Mouse (Mus musculus): ENCODE measurements around the gene Selenop. TPM values are rescaled to one million over a fixed set of nuclear protein-coding genes. Genes with fewer than 3 reads are reported as not detected.
"Not testable (repeated sequence)": the region's sequence is repeated elsewhere in the genome, so short reads cannot be mapped to it uniquely, and the experiment has no call there.

The Selenop gene
- polyA plus RNA-seq, 1 experiment from 2014 or later: 2,243 TPM

GRCm38 (mm10) chr15:3231004-3231403 is 37.3 kb upstream of the Selenop start:
- no peak for TF ChIP-seq CTCF (IDR thresholded peaks at IDR 0.05; ENCODE audit: low read depth)
- no peak for ATAC-seq
- 80% methylated on average over 4 of the region's 4 CpGs for WGBS

GRCm38 (mm10) chr15:3232168-3232835 is 36.0 kb upstream of the Selenop start:
- Histone ChIP-seq H3K4me3 (ENCODE audit: low read depth, low read length) (no peak overlapping the region), H3K27me3 (replicated peaks; ENCODE audit: control insufficient read depth, insufficient read depth, low read length) (no peaks in the 10 kb centered on the region), H3K9ac (ENCODE audit: low read depth, low read length) (no peak overlapping the region), H3K9me3 (ENCODE audit: control insufficient read depth) (no peaks in the 10 kb centered on the region), H3K4me1 (replicated peaks; ENCODE audit: control insufficient read depth, insufficient read depth, low read length) (peaks cover 26% of the 10 kb centered on the region), H3K36me3 (ENCODE audit: control insufficient read depth, insufficient read depth) (no peaks in the 10 kb centered on the region), H3K4me2 (replicated peaks; ENCODE audit: low read depth) (no peak overlapping the region), H3K27ac (ENCODE audit: low read depth, low read length) (peak overlapping the region; percentile 36; the same call in 1 of the 2 replicates)
- 53% methylated on average over 9 of the region's 9 CpGs for WGBS
- no peak for TF ChIP-seq CTCF (IDR thresholded peaks at IDR 0.05; ENCODE audit: low read depth)
- no peak for ATAC-seq

More at GRCm38 (mm10) chr15:3231004-3231403, 37.3 kb upstream of the Selenop start:
- no peaks in the 10 kb centered on the region for H3K27me3 ChIP-seq (replicated peaks; ENCODE audit: control insufficient read depth, insufficient read depth, low read length)
- H3K4me2 ChIP-seq (replicated peaks; ENCODE audit: low read depth): no peak overlapping the region
- no peak overlapping the region for H3K9ac ChIP-seq (ENCODE audit: low read depth, low read length)
- H3K9me3 ChIP-seq (ENCODE audit: control insufficient read depth): no peaks in the 10 kb centered on the region
- peaks cover 27% of the 10 kb centered on the region for H3K4me1 ChIP-seq (replicated peaks; ENCODE audit: control insufficient read depth, insufficient read depth, low read length)
- no peak overlapping the region for H3K4me3 ChIP-seq (ENCODE audit: low read depth, low read length)
- H3K27ac ChIP-seq (ENCODE audit: low read depth, low read length): peak overlapping the region; percentile 64; the same call in 1 of the 2 replicates
- no peaks in the 10 kb centered on the region for H3K36me3 ChIP-seq (ENCODE audit: control insufficient read depth, insufficient read depth)

GRCm38 (mm10) chr15:3233837-3234551 is 34.4 kb upstream of the Selenop start:
- Histone ChIP-seq H3K4me3 (ENCODE audit: low read depth, low read length) (no peak overlapping the region), H3K4me1 (replicated peaks; ENCODE audit: control insufficient read depth, insufficient read depth, low read length) (peaks cover 19% of the 10 kb centered on the region), H3K9me3 (ENCODE audit: control insufficient read depth) (no peaks in the 10 kb centered on the region), H3K27me3 (replicated peaks; ENCODE audit: control insufficient read depth, insufficient read depth, low read length) (no peaks in the 10 kb centered on the region), H3K27ac (ENCODE audit: low read depth, low read length) (no peak overlapping the region), H3K4me2 (replicated peaks; ENCODE audit: low read depth) (no peak overlapping the region), H3K36me3 (ENCODE audit: control insufficient read depth, insufficient read depth) (no peaks in the 10 kb centered on the region), H3K9ac (ENCODE audit: low read depth, low read length) (no peak overlapping the region)
- WGBS: 81% methylated on average over 3 of the region's 3 CpGs
- no peak for ATAC-seq
- no peak for TF ChIP-seq CTCF (IDR thresholded peaks at IDR 0.05; ENCODE audit: low read depth)

- Histone ChIP-seq H3K36me3 (ENCODE audit: control insufficient read depth, insufficient read depth) (no peaks in the 10 kb centered on the region), H3K27me3 (replicated peaks; ENCODE audit: control insufficient read depth, insufficient read depth, low read length) (no peaks in the 10 kb centered on the region), H3K9me3 (ENCODE audit: control insufficient read depth) (no peaks in the 10 kb centered on the region), H3K4me2 (replicated peaks; ENCODE audit: low read depth) (no peak overlapping the region), H3K27ac (ENCODE audit: low read depth, low read length) (no peak overlapping the region), H3K9ac (ENCODE audit: low read depth, low read length) (no peak overlapping the region), H3K4me3 (ENCODE audit: low read depth, low read length) (no peak overlapping the region), H3K4me1 (replicated peaks; ENCODE audit: control insufficient read depth, insufficient read depth, low read length) (peaks cover 12% of the 10 kb centered on the region)
- no peak for TF ChIP-seq CTCF (IDR thresholded peaks at IDR 0.05; ENCODE audit: low read depth)
- ATAC-seq: no peak
- 56% methylated on average over 2 of the region's 2 CpGs for WGBS
Observed at GRCm38 (mm10) chr15:3236338-3236737, 32.0 kb upstream of the Selenop start.

GRCm38 (mm10) chr15:3237963-3238362 is 30.4 kb upstream of the Selenop start:
- Histone ChIP-seq H3K4me1 (replicated peaks; ENCODE audit: control insufficient read depth, insufficient read depth, low read length) (peaks cover 11% of the 10 kb centered on the region), H3K4me2 (replicated peaks; ENCODE audit: low read depth) (no peak overlapping the region)
- 87% methylated on average over 1 of the region's 1 CpGs for WGBS

GRCm38 (mm10) chr15:3245036-3245435 is 23.3 kb upstream of the Selenop start:
- H3K4me3 ChIP-seq (ENCODE audit: low read depth, low read length); H3K9ac ChIP-seq (ENCODE audit: low read depth, low read length); H3K27me3 ChIP-seq (replicated peaks; ENCODE audit: control insufficient read depth, insufficient read depth, low read length); H3K27ac ChIP-seq (ENCODE audit: low read depth, low read length); H3K4me2 ChIP-seq (replicated peaks; ENCODE audit: low read depth); H3K4me1 ChIP-seq (replicated peaks; ENCODE audit: control insufficient read depth, insufficient read depth, low read length); H3K36me3 ChIP-seq (ENCODE audit: control insufficient read depth, insufficient read depth); ATAC-seq; H3K9me3 ChIP-seq (ENCODE audit: control insufficient read depth): not testable (repeated sequence)
- 88% methylated on average over 10 of the region's 10 CpGs for WGBS

More at GRCm38 (mm10) chr15:3237963-3238362, 30.4 kb upstream of the Selenop start:
- no peak for TF ChIP-seq CTCF (IDR thresholded peaks at IDR 0.05; ENCODE audit: low read depth)
- H3K9ac ChIP-seq (ENCODE audit: low read depth, low read length): no peak overlapping the region
- no peaks in the 10 kb centered on the region for H3K36me3 ChIP-seq (ENCODE audit: control insufficient read depth, insufficient read depth)
- H3K4me3 ChIP-seq (ENCODE audit: low read depth, low read length): no peak overlapping the region
- H3K9me3 ChIP-seq (ENCODE audit: control insufficient read depth): no peaks in the 10 kb centered on the region
- H3K27me3 ChIP-seq (replicated peaks; ENCODE audit: control insufficient read depth, insufficient read depth, low read length): no peaks in the 10 kb centered on the region
- H3K27ac ChIP-seq (ENCODE audit: low read depth, low read length): no peak overlapping the region
- ATAC-seq: no peak
